In the genomic region with DNA sequence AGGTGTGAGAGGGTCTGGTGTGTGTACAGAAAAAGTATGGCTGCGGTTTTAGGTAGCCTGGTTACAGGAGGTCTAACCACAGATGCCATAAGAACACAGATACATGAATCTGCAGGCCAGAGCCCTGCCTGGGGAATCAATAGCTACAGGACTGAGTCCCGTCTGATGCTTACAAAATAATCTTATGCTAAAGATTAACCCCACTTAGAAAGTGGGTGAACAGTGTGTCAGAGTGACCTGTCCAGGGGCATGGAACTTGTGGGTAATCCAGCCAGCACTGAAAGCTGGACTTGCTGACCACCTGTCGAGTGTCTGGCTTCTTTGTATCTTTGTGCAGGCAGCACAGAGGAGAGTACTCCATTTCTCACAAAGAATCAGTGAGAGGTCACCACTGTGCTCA, we compare ENCODE assay signal across 23 mouse cellular contexts. TPM values are rescaled to one million over a fixed set of nuclear protein-coding genes. Genes with fewer than 3 reads are reported as not detected.
"Had no signal": no experiment of that assay in that cellular context is flagged by ENCODE, and none has a peak within 500 bp of the region (broad histone marks: within the 10 kb centered on the region; RNA-seq: fewer than 3 reads in every experiment).

No protein-coding gene starts in this region.

- DNase-seq: left cerebral cortex, postnatal 4 days; lung, adult 2 months; lung, postnatal 36 days; midbrain, embryonic 14.5 days; thymus, adult 2 months; thymus, postnatal 25 days had no signal

- H3K27me3 ChIP-seq: hindbrain, embryonic 15.5 days; limb, embryonic 13.5 days; neural tube, embryonic 12.5 days had no signal

- H3K4me2 ChIP-seq: hindbrain, embryonic 15.5 days; limb, embryonic 13.5 days; neural tube, embryonic 12.5 days had no signal

- ATAC-seq: intestine, embryonic 16.5 days; lung, postnatal 0 days had no signal

- H3K36me3 ChIP-seq: hindbrain, embryonic 15.5 days; limb, embryonic 13.5 days; neural tube, embryonic 12.5 days had no signal

- H3K27ac ChIP-seq: hindbrain, embryonic 15.5 days; kidney, postnatal 0 days; limb, embryonic 13.5 days; neural tube, embryonic 12.5 days; stomach, postnatal 0 days had no signal

- H3K9ac ChIP-seq: hindbrain, embryonic 15.5 days; limb, embryonic 13.5 days; neural tube, embryonic 12.5 days had no signal

- H3K9me3 ChIP-seq: hindbrain, embryonic 15.5 days had no signal

- H3K4me3 ChIP-seq: hindbrain, embryonic 15.5 days; limb, embryonic 13.5 days; neural tube, embryonic 12.5 days had no signal

RNA-seq across cellular contexts. Expression of gene Elovl2, which starts 4.0 kb away (rescaled TPM):
- total RNA-seq: monocyte, adult 5-6 weeks; neutrophil, adult 5-6 weeks had no signal

RNA-seq across cellular contexts. Expression of gene Gm17364, which starts 57.5 kb away (rescaled TPM):
- total RNA-seq: layer of hippocampus, adult 8-10 months; layer of hippocampus, postnatal 14 days; left cerebral cortex, adult 18-20 months; left cerebral cortex, postnatal 10 days; left cerebral cortex, postnatal 4 days; megakaryocyte progenitor cell, adult 5-6 weeks; monocyte, adult 5-6 weeks; neutrophil, adult 5-6 weeks had no signal
- polyA plus RNA-seq: hindbrain, embryonic 11.5 days; hindbrain, embryonic 15.5 days; intestine, embryonic 16.5 days; kidney, postnatal 0 days; large intestine, adult 2 months; limb, embryonic 13.5 days; lung, adult 2 months; lung, postnatal 0 days; midbrain, embryonic 14.5 days; neural tube, embryonic 12.5 days; stomach, postnatal 0 days; thymus, adult 2 months; urinary bladder, adult 2 months had no signal
